Mouse (Mus musculus) liver, adult 2 months (tissue): ENCODE measurements around the gene Fam155a.

Experiments used
- CTCF ChIP-seq: fragments of 200-500 bp; IDR thresholded peaks from 2 replicates; pipeline ENCODE4 v1.5.1; 2011; ENCODE audit warnings: low read depth, low read length, control low read depth
- POLR2A ChIP-seq: fragments of 200-500 bp; IDR thresholded peaks from 2 replicates; pipeline ENCODE4 v1.6.1; 2011; ENCODE audit warnings: low read length, control low read depth; ENCODE audit not compliant: insufficient read depth; ENCODE audit errors: extremely low read depth

DNA sequence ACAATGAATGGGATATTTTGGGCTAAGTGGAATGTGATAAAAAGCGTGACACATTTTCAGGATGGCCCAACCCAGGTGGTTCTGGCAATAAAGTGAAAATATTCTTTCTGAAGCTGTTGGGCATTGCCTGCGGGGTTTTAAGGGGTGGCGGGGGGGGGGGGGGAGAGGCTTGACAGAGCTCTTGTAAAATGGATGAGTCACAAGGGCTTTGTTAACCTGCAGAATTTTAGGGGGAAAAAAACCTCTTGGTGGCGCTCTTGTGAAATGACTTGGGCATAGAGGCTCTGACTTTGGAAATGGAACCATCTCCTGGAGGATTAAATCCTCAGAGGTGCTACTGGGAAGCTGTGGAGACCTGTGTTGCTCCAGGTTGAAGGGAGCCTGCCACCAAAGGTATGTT, 309.9 kb downstream of the Fam155a start:
- TF ChIP-seq CTCF (no peak), POLR2A (no peak)
